Mouse (Mus musculus) gastrocnemius, adult 18-20 months (tissue): ENCODE data around the gene Gm9918. TPM values are rescaled to one million over a fixed set of nuclear protein-coding genes. Genes with fewer than 3 reads are reported as not detected.

Source experiments
- total RNA-seq, 2 experiments: library from RNA; stranded (reverse); gene quantifications; 2 replicates each; pipeline ENCODE4 v1.2.3; 2021

Gm9918 gene
- total RNA-seq, 2 experiments from 2014 or later = not detected

Other genes starting within 250 kb of the Gm9918 start
- 1 to 10 TPM in 1 of 2 experiments, under 1 TPM in 1; 0.48 to 1.1 TPM for gene Krt18, start 242.4 kb upstream of the Gm9918 start, total RNA-seq
- 100 to 1,000 TPM; 224 to 227 TPM for gene Eif4b, start 196.8 kb upstream of the Gm9918 start, total RNA-seq
- gene Tns2, start 170.2 kb upstream of the Gm9918 start, total RNA-seq = 10 to 100 TPM; 31.3 to 31.6 TPM
- 1 to 10 TPM; 4.9 to 7.7 TPM for gene Spryd3, start 134.3 kb upstream of the Gm9918 start, total RNA-seq
- gene Igfbp6, start 126.2 kb upstream of the Gm9918 start, total RNA-seq = 10 to 100 TPM; 32.2 to 50.3 TPM
- gene Soat2, start 120.0 kb upstream of the Gm9918 start, total RNA-seq = under 1 TPM in 1 of 2 experiments, not detected in 1; 0.09 TPM
- 10 to 100 TPM; 24.0 to 29.0 TPM for gene Zfp740, start 67.3 kb upstream of the Gm9918 start, total RNA-seq
- gene Csad, start 65.8 kb upstream of the Gm9918 start, total RNA-seq = 1 to 10 TPM; 5.9 to 7.8 TPM
- 1 to 10 TPM; 1.1 to 1.2 TPM for gene Itgb7, start 38.6 kb upstream of the Gm9918 start, total RNA-seq
- 10 to 100 TPM in 1 of 2 experiments, 1 to 10 TPM in 1; 5.9 to 11.6 TPM for gene Rarg, start 13.0 kb upstream of the Gm9918 start, total RNA-seq
- 10 to 100 TPM; 15.7 to 16.4 TPM for gene Mfsd5, start 8.9 kb downstream of the Gm9918 start, total RNA-seq
- under 1 TPM; 0.21 to 0.36 TPM for gene Espl1, start 25.7 kb downstream of the Gm9918 start, total RNA-seq
- gene Pfdn5, start 55.6 kb downstream of the Gm9918 start, total RNA-seq = 100 to 1,000 TPM; 264 to 302 TPM
- 10 to 100 TPM; 12.9 to 20.2 TPM for gene Myg1, start 61.1 kb downstream of the Gm9918 start, total RNA-seq
- 10 to 100 TPM in 1 of 2 experiments, 1 to 10 TPM in 1; 6.6 to 11.4 TPM for gene Aaas, start 80.2 kb downstream of the Gm9918 start, total RNA-seq
- gene Sp7, start 96.6 kb downstream of the Gm9918 start, total RNA-seq = not detected
- gene Sp1, start 135.6 kb downstream of the Gm9918 start, total RNA-seq = 10 to 100 TPM; 16.1 to 19.3 TPM
- gene Amhr2, start 174.8 kb downstream of the Gm9918 start, total RNA-seq = 10 to 100 TPM; 11.1 to 17.7 TPM
- 10 to 100 TPM; 20.4 to 23.2 TPM for gene Prr13, start 188.5 kb downstream of the Gm9918 start, total RNA-seq
- gene Pcbp2, start 200.0 kb downstream of the Gm9918 start, total RNA-seq = 100 to 1,000 TPM; 403 to 410 TPM
- not detected for gene Gm10337, start 233.2 kb downstream of the Gm9918 start, total RNA-seq
- 1 to 10 TPM in 1 of 2 experiments, under 1 TPM in 1; 0.82 to 1.5 TPM for gene Map3k12, start 246.5 kb downstream of the Gm9918 start, total RNA-seq
- gene Tarbp2, start 247.6 kb downstream of the Gm9918 start, total RNA-seq = 10 to 100 TPM; 28.2 to 33.3 TPM